Mouse (Mus musculus) liver, embryonic 14.5 days (tissue): ENCODE measurements around the gene Aldh6a1. TPM values are rescaled to one million over a fixed set of nuclear protein-coding genes. Genes with fewer than 3 reads are reported as not detected.

Experiments
- ATAC-seq: fragments of 200-750 bp; cut with Nextera tagmentation; 2 replicates; pipeline ENCODE4 v1.8.0; 2017; ENCODE audit warnings: moderate number of reproducible peaks, mild to moderate bottlenecking, moderate library complexity; ENCODE audit not compliant: insufficient read depth
- DNase-seq, 3 experiments: peaks; one replicate each; pipeline ENCODE4 v3.0.0-alpha.2; 2012 to 2013; ENCODE audit warnings: low read depth in 3 of 3, low spot score in 3 of 3
- H3K27ac ChIP-seq: fragments of 300-500 bp; sonication (generic); 2 replicates; pipeline ENCODE4 v1.5.1; 2014; ENCODE audit warnings: moderate library complexity, mild to moderate bottlenecking, control low read depth, inconsistent platforms
- H3K27me3 ChIP-seq: fragments of 300-500 bp; sonication (generic); 2 replicates; pipeline ENCODE4 v1.6.1; 2014; ENCODE audit warnings: mild to moderate bottlenecking, low read length, moderate library complexity; ENCODE audit not compliant: control insufficient read depth, insufficient read depth
- H3K36me3 ChIP-seq: fragments of 300-500 bp; sonication (generic); replicated peaks from 2 replicates; pipeline ENCODE4 v1.6.1; 2014; ENCODE audit warnings: low read depth; ENCODE audit not compliant: control insufficient read depth, insufficient read depth
- H3K4me1 ChIP-seq, 2 experiments: fragments of 200-500 bp in 1 of 2; fragments of 300-500 bp in 1 of 2; sonication (generic) in 1 of 2; replicated peaks; 2 replicates each; pipeline ENCODE4 v1.6.1; 2012 to 2014; ENCODE audit warnings: antibody characterized with exemption in 1 of 2, inconsistent platforms in 1 of 2, low read length in 1 of 2; ENCODE audit not compliant: control insufficient read depth in 2 of 2, insufficient read depth in 2 of 2
- H3K4me2 ChIP-seq: fragments of 300-500 bp; sonication (generic); 2 replicates; pipeline ENCODE4 v1.6.1; 2014; ENCODE audit warnings: low read depth, mild to moderate bottlenecking, control low read depth, moderate library complexity
- H3K4me3 ChIP-seq, 2 experiments: fragments of 200-500 bp in 1 of 2; fragments of 300-500 bp in 1 of 2; sonication (generic) in 1 of 2; 2 replicates each; pipeline ENCODE4 v1.5.1; 2012 to 2014; ENCODE audit warnings: low read depth in 2 of 2, low read length in 2 of 2, mild to moderate bottlenecking in 2 of 2, control low read depth in 1 of 2, inconsistent platforms in 1 of 2, moderate library complexity in 1 of 2; ENCODE audit not compliant: insufficient read depth in 1 of 2
- H3K9ac ChIP-seq: fragments of 300-500 bp; sonication (generic); replicated peaks from 2 replicates; pipeline ENCODE4 v1.6.1; 2014; ENCODE audit warnings: mild to moderate bottlenecking, control low read depth, moderate library complexity
- H3K9me3 ChIP-seq: fragments of 300-500 bp; sonication (generic); 2 replicates; pipeline ENCODE4 v1.6.1; 2016; ENCODE audit warnings: low read length, mixed read lengths; ENCODE audit not compliant: control insufficient read depth
- CTCF ChIP-seq: IDR thresholded peaks from 2 replicates; pipeline ENCODE4 v1.5.1; 2016; ENCODE audit warnings: antibody characterized with exemption, low read depth, control low read depth
- EP300 ChIP-seq: IDR thresholded peaks from 2 replicates; pipeline ENCODE4 v1.6.1; 2016; ENCODE audit warnings: antibody characterized with exemption, low read depth
- WGBS: fragments of 180-500 bp; shearing (Covaris S2); extraction: QIAGEN DNeasy Blood & Tissue Kit; methylation state at CpG from one replicate; pipeline ENCODE4 v1.1.7; 2014; ENCODE audit not compliant: insufficient replicate concordance; 5-methylcytosine and 5-hydroxymethylcytosine counted together
- polyA plus RNA-seq, 2 experiments: library from polyadenylated mRNA; depleted of rRNA in 1 of 2; stranded (reverse) in 1 of 2; unstranded in 1 of 2; fragments of >200 nt; fragmentation: Nextera tagmentation in 1 of 2; extraction: Ambion mirVana in 1 of 2; gene quantifications; 2 replicates each; pipeline versions ENCODE4 v1.2.1 to v1.2.3; 2012 to 2014

Gene Aldh6a1
- polyA plus RNA-seq, 2 experiments = 10.4 to 24.9 TPM

- H3K4me1 ChIP-seq = no peaks in the 10 kb centered on the region
- no peak for ATAC-seq
- no peak overlapping the region for H3K27ac ChIP-seq
- no peaks in the 10 kb centered on the region for H3K9me3 ChIP-seq
- no peak for TF ChIP-seq CTCF
- no peak for TF ChIP-seq EP300
- H3K9ac ChIP-seq = no peak overlapping the region
- no peaks in the 10 kb centered on the region for H3K36me3 ChIP-seq
- 50% methylated on average over 3 of the region's 3 CpGs for WGBS
- no peak overlapping the region for H3K4me3 ChIP-seq
- no peak overlapping the region for H3K4me2 ChIP-seq
- no peak for DNase-seq
- H3K27me3 ChIP-seq = no peaks in the 10 kb centered on the region
Observed at GRCm38 (mm10) chr12:84423990-84424389, 26.8 kb downstream of the Aldh6a1 start.

- no peak for TF ChIP-seq EP300
- no peak for TF ChIP-seq CTCF
- Histone ChIP-seq H3K4me2 (peak overlapping the region; percentile 76), H3K4me1 (peaks cover 4 to 7% of the 10 kb centered on the region in 2 experiments), H3K4me3 (peak overlapping the region; percentile 81 to 85), H3K36me3 (no peaks in the 10 kb centered on the region), H3K27ac (peak overlapping the region; percentile 93), H3K9me3 (no peaks in the 10 kb centered on the region), H3K9ac (peak overlapping the region; percentile 96), H3K27me3 (no peaks in the 10 kb centered on the region)
- DNase-seq (no peak), ATAC-seq (no peak)
- WGBS = 34% methylated on average over 18 of the region's 18 CpGs
Observed at GRCm38 (mm10) chr12:84417605-84417922, 33.2 kb downstream of the Aldh6a1 start.

- Histone ChIP-seq H3K4me3 (peak within 1 kb of the TSS; percentile 81 to 85), H3K4me1 (peaks cover 4 to 7% of the 10 kb centered on the region in 2 experiments), H3K27ac (peak within 1 kb of the TSS; percentile 93), H3K9ac (peak within 1 kb of the TSS; percentile 96), H3K9me3 (no peaks in the 10 kb centered on the region), H3K4me2 (peak within 1 kb of the TSS; percentile 76), H3K27me3 (no peaks in the 10 kb centered on the region), H3K36me3 (no peaks in the 10 kb centered on the region)
- ATAC-seq = peak; percentile 97
- 2% methylated on average over 50 of the region's 50 CpGs for WGBS
- peak; percentile 82 for DNase-seq
- no peak for TF ChIP-seq EP300
Observed at GRCm38 (mm10) chr12:84416834-84417604, 33.8 kb downstream of the Aldh6a1 start, which contains the start of gene Rnf113a2. Gene Rnf113a2 (plus strand): TSS chr12:84417196.

GRCm38 (mm10) chr12:84408819-84409507 is 41.8 kb downstream of the Aldh6a1 start, which contains the start of the genes Entpd5 and Bbof1:
Gene Entpd5 (minus strand): TSS chr12:84409029.
Gene Bbof1 (plus strand): TSS chr12:84409071.
- peak within 1 kb of the TSS; percentile 82 to 84 for H3K4me3 ChIP-seq
- peaks cover 4 to 8% of the 10 kb centered on the region in 2 experiments for H3K4me1 ChIP-seq
- no peak for TF ChIP-seq EP300
- no peaks in the 10 kb centered on the region for H3K27me3 ChIP-seq
- H3K9me3 ChIP-seq = no peaks in the 10 kb centered on the region
- H3K36me3 ChIP-seq = no peaks in the 10 kb centered on the region
- peak within 1 kb of the TSS; percentile 91 for H3K4me2 ChIP-seq
- peak within 1 kb of the TSS; percentile 41 for H3K27ac ChIP-seq
- peak; percentile 66 to 69 (median 68) for DNase-seq
- ATAC-seq = peak; percentile 95
- WGBS = 2% methylated on average over 63 of the region's 63 CpGs
- peak within 1 kb of the TSS; percentile 84 for H3K9ac ChIP-seq
